Mouse (Mus musculus): ENCODE results near the gene Gm3239. TPM values are rescaled to one million over a fixed set of nuclear protein-coding genes. Genes with fewer than 3 reads are reported as not detected.
"Not testable (repeated sequence)": the region's sequence is repeated elsewhere in the genome, so short reads cannot be mapped to it uniquely, and the experiment has no call there.

Gm3239 gene
- not detected in 3 replicates for total RNA-seq (2017)

DNA sequence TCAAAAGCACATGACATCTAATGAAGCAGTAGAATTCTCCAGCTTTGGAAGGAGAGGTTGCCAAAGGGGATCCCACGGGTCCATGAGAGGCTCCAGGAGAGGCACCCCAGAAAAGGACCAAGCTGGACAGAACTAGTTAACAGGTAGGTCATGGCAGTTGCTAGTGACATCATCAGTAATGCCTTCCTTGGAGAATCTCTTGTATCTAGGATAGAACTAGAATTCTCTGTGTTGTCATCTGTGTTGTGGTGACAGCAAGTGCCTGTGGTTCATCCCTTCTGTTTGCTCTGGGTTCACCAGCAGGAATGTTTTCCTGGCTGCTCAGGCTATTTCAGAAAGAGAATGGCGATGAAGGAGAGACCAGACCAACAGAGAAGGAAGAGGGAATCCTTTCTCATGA, at the start of gene Gm3239:
Gene Gm3239 (plus strand): TSS at position 301 of the 400 bp plus-strand sequence.
- not testable (repeated sequence) for ATAC-seq (replicated peaks; ENCODE audit: insufficient number of reproducible peaks, low FRiP score, low TSS enrichment, poor library complexity, severe bottlenecking)

- ATAC-seq (replicated peaks; ENCODE audit: insufficient number of reproducible peaks, low FRiP score, low TSS enrichment, poor library complexity, severe bottlenecking): not testable (repeated sequence)
Observed at GRCm38 (mm10) chr14:4632052-4632451, 31.9 kb upstream of the Gm3239 start, which contains the start of gene Gm8159. TSS of gene Gm8159 (plus strand) at chr14:4632352.

DNA sequence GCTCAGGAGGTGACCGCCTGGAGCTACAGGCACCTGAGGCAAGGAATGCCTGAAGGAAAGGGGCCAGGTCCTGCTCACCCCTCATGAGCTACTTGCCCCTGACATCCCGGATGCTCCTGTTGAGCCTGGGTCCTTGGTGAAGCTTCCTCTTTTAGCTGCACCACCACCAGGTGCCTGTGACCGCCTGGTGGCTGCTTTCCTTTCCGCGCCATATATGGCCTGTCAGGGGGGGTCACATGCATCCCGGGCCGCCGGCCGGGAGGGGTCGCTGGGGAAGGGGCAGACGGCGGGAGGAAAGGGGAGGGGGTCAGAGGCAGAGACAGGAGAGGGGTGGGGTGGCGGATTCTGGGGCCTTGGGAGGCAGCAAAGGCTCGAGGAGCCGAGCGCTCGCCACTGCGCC, 14.7 kb upstream of the Gm3239 start:
- not testable (repeated sequence) for ATAC-seq (replicated peaks; ENCODE audit: insufficient number of reproducible peaks, low FRiP score, low TSS enrichment, poor library complexity, severe bottlenecking)

GRCm38 (mm10) chr14:4650324-4650723, 13.7 kb upstream of the Gm3239 start:
- ATAC-seq (replicated peaks; ENCODE audit: insufficient number of reproducible peaks, low FRiP score, low TSS enrichment, poor library complexity, severe bottlenecking): not testable (repeated sequence)

DNA sequence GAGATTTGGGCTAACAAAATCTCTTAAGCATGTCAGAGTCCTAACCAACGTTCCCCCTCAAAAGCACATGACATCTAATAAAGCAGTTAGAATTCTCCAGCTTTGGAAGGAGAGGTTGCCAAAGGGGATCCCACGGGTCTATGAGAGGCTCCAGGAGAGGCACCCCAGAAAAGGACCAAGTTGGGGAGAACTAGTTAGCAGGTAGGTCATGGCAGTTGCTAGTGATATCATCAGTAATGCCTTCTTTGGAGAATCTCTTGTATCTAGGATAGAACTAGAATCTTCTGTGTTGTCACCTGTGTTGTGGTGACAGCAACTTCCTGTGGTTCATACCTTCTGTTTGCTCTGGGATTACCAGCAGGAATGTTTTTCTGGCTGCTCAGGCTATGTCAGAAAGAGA, 44.9 kb downstream of the Gm3239 start, which contains the start of gene Gm7876:
Gene Gm7876 (plus strand): TSS at position 301 of the 400 bp plus-strand sequence.
- ATAC-seq (replicated peaks; ENCODE audit: insufficient number of reproducible peaks, low FRiP score, low TSS enrichment, poor library complexity, severe bottlenecking): not testable (repeated sequence)

Other genes starting within 250 kb of the Gm3239 start
- gene Gm3164, start 248.7 kb upstream of the Gm3239 start, total RNA-seq (2017): not detected in 3 replicates
- gene Gm3173, start 233.2 kb upstream of the Gm3239 start, total RNA-seq (2017): not detected in 3 replicates
- not detected in 3 replicates for gene Gm3182, start 182.4 kb upstream of the Gm3239 start, total RNA-seq (2017)
- gene Gm3047, start 108.8 kb upstream of the Gm3239 start, total RNA-seq (2017): not detected in 3 replicates
- not detected in 3 replicates for gene Gm8159, start 31.8 kb upstream of the Gm3239 start, total RNA-seq (2017)
- not detected in 3 replicates for gene Gm7876, start 45.0 kb downstream of the Gm3239 start, total RNA-seq (2017)
- gene Gm3252, start 62.6 kb downstream of the Gm3239 start, total RNA-seq (2017): not detected in 3 replicates
- not detected in 3 replicates for gene Gm9602, start 112.1 kb downstream of the Gm3239 start, total RNA-seq (2017)
- gene Gm3269, start 173.9 kb downstream of the Gm3239 start, total RNA-seq (2017): not detected in 3 replicates
- not detected in 3 replicates for gene Gm3264, start 191.4 kb downstream of the Gm3239 start, total RNA-seq (2017)
- gene Gm3278, start 228.2 kb downstream of the Gm3239 start, total RNA-seq (2017): not detected in 3 replicates